Mouse (Mus musculus) embryonic fibroblast, embryonic 13.5 days (primary cell): ENCODE data around the gene Mbd3.

Experiments
- CTCF ChIP-seq: IDR thresholded peaks from 2 replicates; pipeline ENCODE4 v1.5.1; 2011; ENCODE audit warnings: mild to moderate bottlenecking, control low read depth, low read length, moderate library complexity, borderline replicate concordance; ENCODE audit not compliant: insufficient read depth
- POLR2A ChIP-seq: IDR thresholded peaks from 2 replicates; pipeline ENCODE4 v1.6.1; 2011; ENCODE audit warnings: low read depth, mild to moderate bottlenecking, control low read depth, low read length, moderate library complexity

DNA sequence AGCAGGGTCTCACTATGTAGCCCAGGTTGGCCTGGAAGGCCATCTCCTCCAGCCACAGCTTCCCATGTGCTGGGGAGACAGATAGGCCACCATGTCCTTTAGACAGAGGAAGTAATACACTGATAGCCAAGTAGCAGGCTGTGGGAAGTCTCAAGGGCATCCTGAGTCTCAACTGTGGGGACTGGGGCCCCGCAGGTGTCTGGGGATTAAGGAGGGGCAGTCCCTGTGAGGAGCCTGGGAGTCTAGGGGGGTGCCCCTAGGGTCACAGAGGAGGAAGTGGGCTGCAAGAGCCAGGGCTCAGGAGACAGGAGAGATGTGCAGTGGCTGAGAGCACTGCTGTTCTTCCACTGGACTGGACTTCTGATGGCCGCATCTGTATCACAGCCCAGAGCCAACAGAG is 43.6 kb upstream of the Mbd3 start:
- TF ChIP-seq CTCF, result no peak
- TF ChIP-seq POLR2A, result no peak
